Mouse (Mus musculus) layer of hippocampus, postnatal 25 days (tissue): ENCODE data around the gene Sipa1l1. TPM values are rescaled to one million over a fixed set of nuclear protein-coding genes. Genes with fewer than 3 reads are reported as not detected.

Experiments
- DNase-seq, 2 experiments: peaks; one replicate each; pipeline ENCODE4 v3.0.0; 2022; ENCODE audit warnings: mixed read lengths in 2 of 2, low spot score in 1 of 2; ENCODE audit errors: extremely low spot score in 1 of 2
- total RNA-seq, 2 experiments: library from RNA; stranded (reverse); gene quantifications; 2 replicates each; pipeline ENCODE4 v1.2.3; 2021

Gene Sipa1l1
- total RNA-seq, 2 experiments from 2014 or later: 185 to 216 TPM

DNA sequence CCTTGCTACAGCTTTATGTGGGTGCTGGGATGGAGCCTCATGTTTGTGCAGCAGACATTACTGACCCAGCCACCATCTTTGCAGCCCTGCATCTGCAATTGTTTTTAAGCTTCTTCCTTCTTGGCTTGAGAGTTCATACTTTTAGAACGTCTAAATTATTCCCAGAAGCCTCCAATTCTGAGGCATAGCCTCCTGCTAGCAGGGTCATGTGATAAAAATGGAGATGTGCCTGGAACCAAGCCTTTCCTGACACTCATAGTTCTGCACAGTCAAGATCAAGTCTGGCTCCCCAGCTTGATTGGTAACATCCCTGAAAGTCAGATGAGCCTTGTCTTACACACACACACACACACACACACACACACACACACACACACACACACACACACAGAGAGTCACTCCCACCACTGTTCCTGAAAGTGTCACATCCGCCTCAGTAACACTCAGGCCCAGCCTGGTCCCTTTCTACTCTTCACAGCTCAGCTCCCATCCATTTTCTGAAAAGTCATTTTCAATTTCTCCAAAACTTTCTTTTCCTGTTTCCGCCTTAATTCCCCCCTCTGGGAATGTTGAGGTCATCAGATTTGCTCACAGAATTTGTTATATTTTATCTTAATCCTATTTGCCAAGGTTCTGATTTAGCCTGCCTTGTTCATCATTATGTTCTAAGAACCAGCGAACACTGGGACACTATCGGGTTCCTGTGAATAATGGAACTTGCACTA is 238.6 kb downstream of the Sipa1l1 start:
- no peak for DNase-seq

DNA sequence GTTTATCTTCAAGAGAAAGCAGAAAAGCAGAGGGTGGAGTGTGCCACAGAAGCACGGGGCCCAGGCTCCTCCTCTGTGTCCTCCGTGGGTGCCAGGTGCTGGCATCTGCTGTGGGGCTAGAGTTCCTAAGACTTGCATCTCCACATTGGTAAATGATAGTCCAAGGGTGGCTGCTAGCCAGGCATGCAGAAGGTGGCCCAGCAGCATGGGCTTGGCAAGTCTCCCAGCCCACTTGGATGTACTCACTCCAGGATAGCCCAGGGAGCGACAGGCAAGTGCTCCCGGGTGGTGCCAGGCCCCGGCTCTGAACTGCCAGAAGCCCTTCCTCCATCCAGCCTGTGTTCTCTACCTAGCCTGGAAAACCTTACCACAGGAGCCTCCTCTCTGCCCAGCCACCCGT is 239.4 kb downstream of the Sipa1l1 start:
- no peak for DNase-seq

DNA sequence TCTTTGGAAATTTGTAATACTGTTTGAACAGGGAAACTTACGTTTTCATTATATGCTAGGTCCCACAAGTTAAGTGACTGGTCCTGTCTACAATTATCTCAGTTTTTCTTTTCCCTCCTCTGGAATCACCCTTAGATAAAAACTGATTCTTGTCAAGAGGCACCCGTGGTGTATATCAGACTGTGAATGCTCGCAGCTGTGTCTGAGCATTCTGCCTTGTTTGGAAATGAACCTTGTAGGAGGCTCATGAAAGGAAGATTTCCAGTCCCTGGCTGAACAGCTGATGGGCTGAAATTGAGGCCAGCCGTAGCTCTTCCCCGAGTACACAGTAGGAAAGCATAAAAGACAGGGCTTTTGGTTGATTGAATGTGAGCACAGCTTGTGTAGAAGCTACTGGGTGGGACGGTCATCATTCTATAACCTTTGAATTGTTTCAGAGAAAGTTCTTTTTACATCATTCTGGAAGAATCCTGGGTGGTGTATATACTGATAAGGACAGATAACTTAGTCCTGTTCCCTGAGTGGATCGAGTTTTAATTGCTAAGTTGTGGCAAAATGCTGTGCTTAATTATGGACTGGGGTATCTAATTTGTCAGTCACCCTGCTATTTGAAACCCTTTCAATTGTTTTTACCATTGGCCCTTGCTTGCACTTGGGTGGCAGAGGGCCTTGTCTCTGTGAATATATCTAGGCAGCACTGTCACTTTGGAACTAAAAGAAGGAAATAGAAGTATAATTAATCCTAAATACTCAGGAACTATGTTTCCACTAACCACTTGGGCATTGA is 240.8 kb downstream of the Sipa1l1 start:
- DNase-seq: no peak

GRCm38 (mm10) chr12:82412291-82413032 is 243.3 kb downstream of the Sipa1l1 start:
- no peak for DNase-seq

- DNase-seq: no peak
Observed at GRCm38 (mm10) chr12:82415690-82416364, 246.7 kb downstream of the Sipa1l1 start.

DNA sequence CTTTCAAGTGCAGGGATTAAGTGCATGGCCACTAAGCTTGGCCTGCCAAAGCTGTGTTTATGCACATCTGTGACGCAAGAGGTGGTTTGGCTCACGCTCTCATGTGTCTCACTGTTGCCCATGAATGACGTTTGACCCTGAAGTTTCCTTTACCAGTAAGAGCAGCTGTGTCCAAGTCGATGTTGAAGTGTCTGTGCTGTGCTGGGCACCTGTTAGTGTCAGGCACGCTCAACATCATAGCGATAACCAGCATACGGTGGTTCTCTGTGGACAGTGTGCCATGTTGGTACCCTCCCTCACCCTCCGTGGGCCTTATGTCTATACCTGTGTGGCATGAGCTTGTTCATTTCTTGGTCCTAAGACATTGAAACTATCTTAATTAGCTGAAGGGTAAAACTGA is 249.9 kb downstream of the Sipa1l1 start:
- no peak for DNase-seq

DNA sequence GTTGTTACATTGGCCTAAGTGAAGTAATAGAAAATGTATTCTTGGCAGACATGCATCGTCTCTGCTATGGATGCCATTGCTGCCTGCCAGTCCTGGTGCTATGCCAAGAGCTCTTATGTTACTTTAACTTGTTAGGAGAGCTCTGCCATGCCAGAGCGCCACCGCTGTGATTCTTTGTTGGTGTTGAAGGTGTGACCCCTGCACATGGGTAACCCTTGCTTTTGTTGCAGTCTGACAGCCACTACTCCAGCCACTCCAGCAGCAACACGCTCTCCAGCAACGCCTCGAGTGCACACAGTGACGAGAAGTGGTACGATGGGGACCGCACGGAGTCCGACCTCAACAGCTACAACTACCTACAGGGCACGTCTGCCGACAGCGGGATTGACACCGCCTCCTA is 255.7 kb downstream of the Sipa1l1 start:
- DNase-seq: no peak

DNA sequence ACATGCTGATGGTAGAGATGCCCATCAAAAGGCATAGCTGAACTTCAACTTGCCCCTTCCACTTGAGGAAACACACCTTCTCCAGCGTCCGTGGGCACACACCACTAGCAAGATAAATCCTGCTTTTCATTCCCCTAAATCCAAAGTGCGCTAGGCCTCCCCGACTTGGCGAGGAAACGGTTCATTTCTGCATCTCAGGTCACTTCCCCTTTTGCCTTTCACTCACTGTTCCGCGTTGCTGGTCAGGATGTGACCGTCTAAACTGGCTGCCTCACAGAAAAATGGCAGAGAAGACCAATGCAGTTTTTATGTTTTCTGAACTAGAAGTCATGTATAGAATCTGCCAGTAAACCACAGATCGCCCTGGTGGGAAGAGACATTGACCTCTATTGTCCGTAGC is 256.7 kb downstream of the Sipa1l1 start:
- DNase-seq: no peak

DNA sequence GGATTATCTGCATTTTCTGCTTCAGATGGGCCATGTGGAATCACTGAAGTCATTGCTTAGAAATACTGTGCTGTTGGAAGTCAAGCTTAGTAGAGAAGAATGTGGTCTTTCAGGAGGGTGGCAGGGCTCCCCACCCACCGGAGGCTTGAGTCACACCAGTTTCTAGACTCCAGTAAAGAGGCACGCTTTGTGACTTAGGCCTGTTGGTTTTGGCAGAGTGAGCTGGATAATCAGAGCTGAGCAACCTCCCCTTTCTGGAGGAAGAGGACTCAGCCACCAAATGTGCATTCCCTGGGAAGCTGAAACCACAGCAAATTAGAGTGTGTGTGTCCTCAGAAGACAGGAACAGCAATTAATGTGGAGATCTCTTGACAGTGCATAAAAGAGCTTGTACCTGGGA is 258.3 kb downstream of the Sipa1l1 start:
- no peak for DNase-seq

DNA sequence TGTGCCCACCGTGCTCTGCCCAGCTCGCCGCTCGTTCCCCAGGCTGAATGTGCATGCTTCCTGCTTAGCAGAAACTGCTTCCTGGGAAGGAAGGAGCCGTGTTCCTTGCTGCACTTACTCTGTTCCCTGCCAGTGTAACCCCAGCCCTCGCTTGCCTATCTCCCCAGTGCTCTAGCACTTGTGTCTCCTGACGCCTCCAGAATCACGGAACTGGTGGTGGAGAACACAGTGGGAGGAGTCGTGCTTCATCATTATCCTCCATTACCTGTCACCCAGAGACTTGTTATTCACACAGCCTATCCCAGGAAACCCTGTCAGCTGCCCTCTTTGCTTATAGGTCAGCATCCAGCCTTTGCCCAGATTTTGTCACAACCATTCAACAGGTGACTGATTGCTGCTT is 259.3 kb downstream of the Sipa1l1 start:
- no peak for DNase-seq

DNA sequence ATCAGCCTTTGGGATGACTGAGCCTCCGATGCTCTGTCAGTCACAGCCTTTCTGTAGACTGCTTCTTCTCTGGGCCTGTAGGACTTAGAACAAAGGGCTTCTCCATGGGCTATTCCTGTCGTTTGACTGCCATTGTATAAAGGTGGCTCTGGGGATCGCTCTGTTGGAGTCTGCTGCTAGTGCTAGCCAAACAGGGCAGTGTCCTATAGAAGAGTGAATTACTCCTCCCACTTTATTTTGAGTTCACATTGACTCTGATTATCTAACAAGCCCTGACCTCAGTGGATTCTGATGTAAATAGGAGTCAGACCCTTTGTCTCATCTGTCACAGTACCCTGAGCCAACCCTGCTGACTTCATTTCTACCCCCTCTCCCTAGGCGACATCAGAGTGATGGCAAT is 264.2 kb downstream of the Sipa1l1 start:
- DNase-seq: no peak

DNA sequence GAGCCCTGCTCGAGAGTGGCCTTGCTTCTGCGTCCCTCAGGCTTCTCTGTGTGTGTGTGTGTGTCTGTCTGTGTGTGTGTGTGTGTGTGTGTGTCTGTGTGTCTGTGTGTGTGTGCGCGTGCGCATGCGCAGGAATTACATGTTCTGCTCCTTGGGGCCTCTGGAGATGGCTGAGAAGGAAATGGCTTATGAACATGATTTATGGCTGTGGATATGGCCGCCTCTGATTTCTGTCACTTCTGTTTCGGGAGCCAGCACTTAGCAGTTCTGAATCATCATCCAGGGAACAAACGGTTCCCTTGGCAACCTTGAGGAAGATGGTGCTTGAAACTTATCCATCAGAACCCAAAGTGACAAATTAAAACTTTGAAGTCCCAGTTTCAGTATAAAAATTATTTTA is 265.5 kb downstream of the Sipa1l1 start:
- DNase-seq: no peak

- DNase-seq: no peak
Observed at GRCm38 (mm10) chr12:82441479-82441878, 272.4 kb downstream of the Sipa1l1 start.

- DNase-seq: no peak
Observed at GRCm38 (mm10) chr12:82446609-82447024, 277.5 kb downstream of the Sipa1l1 start.

DNA sequence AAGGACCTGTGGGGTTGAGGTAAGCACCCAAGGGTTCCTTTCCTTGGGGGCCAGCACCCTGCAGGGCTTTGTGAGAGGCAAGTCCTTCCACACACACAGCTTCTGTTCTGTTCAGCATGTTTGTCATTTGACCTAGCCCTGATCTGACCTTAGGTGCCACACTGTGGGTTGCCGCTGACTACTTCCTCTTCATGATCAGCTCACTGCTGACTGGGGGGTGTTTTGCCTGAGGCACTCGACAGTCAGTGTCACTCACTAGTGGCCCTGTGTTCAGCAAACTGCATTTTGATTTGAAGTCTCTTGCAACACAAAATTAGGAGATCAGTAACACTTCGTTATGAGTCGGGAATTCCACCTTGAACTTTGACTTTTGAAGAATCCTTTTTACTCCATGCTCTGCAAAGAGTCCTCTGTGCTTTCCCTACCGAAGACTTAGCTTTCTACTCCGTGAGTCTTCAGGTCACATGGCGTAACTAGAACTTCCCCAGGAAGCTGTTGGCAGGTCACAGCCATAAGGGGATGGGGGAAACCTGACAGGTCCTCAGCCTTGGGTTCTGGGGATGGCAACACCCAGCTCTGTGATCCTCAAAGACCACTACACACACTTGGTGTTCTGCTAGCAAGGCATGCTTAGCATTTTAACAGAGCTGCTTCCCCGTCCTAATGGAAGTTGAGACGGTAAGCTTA is 279.2 kb downstream of the Sipa1l1 start:
- no peak for DNase-seq

DNA sequence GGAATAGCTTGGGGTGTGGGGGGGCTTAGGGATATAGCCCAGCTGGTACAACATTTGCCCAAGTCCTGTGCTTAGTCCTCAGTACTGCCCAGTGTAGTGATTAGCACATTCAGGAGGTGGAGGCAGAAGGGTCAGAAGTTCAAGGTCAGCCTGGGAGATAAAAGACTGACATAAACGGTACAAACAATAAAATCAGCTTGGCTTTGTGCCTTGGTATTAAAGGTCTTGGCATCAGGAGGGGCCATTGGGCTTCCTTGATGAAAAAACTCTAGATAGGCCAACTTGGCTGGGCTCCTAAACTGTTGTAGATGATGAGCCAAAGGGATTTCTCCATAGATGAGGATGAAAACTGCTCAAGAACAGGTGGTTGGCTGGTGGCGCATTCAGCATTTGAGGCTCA is 283.3 kb downstream of the Sipa1l1 start:
- no peak for DNase-seq

- DNase-seq: no peak
Observed at GRCm38 (mm10) chr12:82454415-82454814, 285.3 kb downstream of the Sipa1l1 start.

- no peak for DNase-seq
Observed at GRCm38 (mm10) chr12:82455700-82456413, 286.7 kb downstream of the Sipa1l1 start.

DNA sequence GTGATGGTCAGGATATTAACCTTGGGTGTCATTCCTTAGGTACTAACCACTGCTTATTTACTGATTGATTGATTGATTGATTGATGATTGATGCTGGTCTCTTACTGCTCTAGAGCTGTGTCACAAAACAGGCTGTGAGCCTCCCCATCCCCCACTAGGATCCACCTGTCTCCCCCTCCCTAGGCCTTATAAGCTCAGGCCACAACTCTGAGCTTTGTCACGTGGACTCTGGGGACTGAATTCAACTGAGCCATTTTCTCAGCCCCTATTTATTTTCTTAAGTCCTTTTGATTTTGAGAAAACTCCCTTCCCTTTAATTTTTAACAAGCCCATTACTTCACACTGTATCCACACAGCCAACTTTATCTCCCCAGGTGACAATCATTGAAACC is 287.3 kb downstream of the Sipa1l1 start:
- no peak for DNase-seq

DNA sequence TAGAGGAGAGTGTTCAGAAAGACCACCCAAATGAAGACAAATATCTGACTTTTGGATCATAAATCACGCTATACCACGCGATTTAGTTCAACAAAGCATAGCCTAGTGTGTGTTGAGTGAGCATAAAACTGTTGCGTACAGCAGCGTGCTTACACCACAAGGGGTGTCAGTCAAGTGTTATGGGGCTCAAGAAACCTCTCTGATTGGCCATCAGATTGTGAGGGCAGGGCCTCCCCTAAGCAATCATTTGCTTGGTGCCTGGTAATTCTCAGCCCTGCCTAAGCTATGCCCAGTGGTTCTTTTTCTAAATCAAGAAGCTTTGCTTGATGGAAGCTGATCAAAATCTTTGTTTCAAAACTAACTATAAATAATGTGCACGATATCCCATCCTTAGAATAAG is 288.5 kb downstream of the Sipa1l1 start:
- no peak for DNase-seq
